Mouse (Mus musculus) lung, postnatal 36 days (tissue): ENCODE measurements at regions not wholly inside any gene's neighbourhood (a gene's known extent, or its start where the extent isn't known, plus 50 kb on each side); places are given as distances from the start of the nearest gene placed in this dataset.

Experiments
- DNase-seq: peaks from one replicate; pipeline ENCODE4 v3.0.0; 2022; ENCODE audit warnings: mixed read lengths

GRCm38 (mm10) chr6:11796361-11796760 is 110.9 kb downstream of the Ndufa4 start:
- no peak for DNase-seq

- DNase-seq = peak; percentile 25
Measured at GRCm38 (mm10) chr6:11793366-11793765, 113.9 kb downstream of the Ndufa4 start.

- no peak for DNase-seq
Measured at GRCm38 (mm10) chr6:11792186-11792585, 115.1 kb downstream of the Ndufa4 start.

- no peak for DNase-seq
Measured at GRCm38 (mm10) chr6:11791056-11791455, 116.2 kb downstream of the Ndufa4 start.

GRCm38 (mm10) chr6:11773992-11774391 is 133.3 kb downstream of the Ndufa4 start:
- no peak for DNase-seq

- DNase-seq = no peak
Measured at GRCm38 (mm10) chr6:11762912-11763311, 144.4 kb downstream of the Ndufa4 start.

GRCm38 (mm10) chr6:11737667-11738066 is 169.6 kb downstream of the Ndufa4 start:
- no peak for DNase-seq

- DNase-seq = no peak
Measured at GRCm38 (mm10) chr6:11731126-11731525, 176.2 kb downstream of the Ndufa4 start.

GRCm38 (mm10) chr6:11730667-11731066 is 176.6 kb downstream of the Ndufa4 start:
- no peak for DNase-seq

GRCm38 (mm10) chr6:11727806-11728205 is 179.5 kb downstream of the Ndufa4 start:
- no peak for DNase-seq

GRCm38 (mm10) chr6:11727370-11727769 is 179.9 kb downstream of the Ndufa4 start:
- peak; percentile 7 for DNase-seq

GRCm38 (mm10) chr6:11723519-11723918 is 183.8 kb downstream of the Ndufa4 start:
- DNase-seq = no peak

GRCm38 (mm10) chr6:11720274-11720673 is 187.0 kb downstream of the Ndufa4 start:
- no peak for DNase-seq

GRCm38 (mm10) chr6:11710581-11710980 is 196.7 kb downstream of the Ndufa4 start:
- no peak for DNase-seq

GRCm38 (mm10) chr6:11709465-11709864 is 197.8 kb downstream of the Ndufa4 start:
- no peak for DNase-seq
